Mouse (Mus musculus): ENCODE results near the gene Slc7a8.

Slc7a8 gene

GRCm38 (mm10) chr14:54781610-54782365 is at the start of gene Slc7a8:
TSS of gene Slc7a8 (minus strand) at chr14:54781946.
- peak; percentile 75 for DNase-seq (ENCODE audit: low spot score)

- DNase-seq (ENCODE audit: low spot score): no peak
These were observed 42.0 kb upstream of the Slc7a8 start for GRCm38 (mm10) chr14:54823716-54824115.

GRCm38 (mm10) chr14:54822301-54822700 is 40.6 kb upstream of the Slc7a8 start:
- DNase-seq (ENCODE audit: low spot score): no peak

GRCm38 (mm10) chr14:54817791-54818190 is 36.0 kb upstream of the Slc7a8 start:
- peak; percentile 52 for DNase-seq (ENCODE audit: low spot score)

- DNase-seq (ENCODE audit: low spot score): no peak
These were observed 34.0 kb upstream of the Slc7a8 start for GRCm38 (mm10) chr14:54815737-54816136.

- no peak for DNase-seq (ENCODE audit: low spot score)
These were observed 32.2 kb upstream of the Slc7a8 start, which contains the start of gene Rnf212b for GRCm38 (mm10) chr14:54813991-54814390. TSS of gene Rnf212b (plus strand) at chr14:54814141.

GRCm38 (mm10) chr14:54809668-54810033 is 27.9 kb upstream of the Slc7a8 start:
- no peak for DNase-seq (ENCODE audit: low spot score)

GRCm38 (mm10) chr14:54808718-54809667 is 27.2 kb upstream of the Slc7a8 start:
- DNase-seq (ENCODE audit: low spot score): no peak

- DNase-seq (ENCODE audit: low spot score): no peak
These were observed 24.4 kb upstream of the Slc7a8 start for GRCm38 (mm10) chr14:54806124-54806523.

GRCm38 (mm10) chr14:54802428-54802827 is 20.7 kb upstream of the Slc7a8 start:
- no peak for DNase-seq (ENCODE audit: low spot score)

- no peak for DNase-seq (ENCODE audit: low spot score)
These were observed 17.9 kb upstream of the Slc7a8 start for GRCm38 (mm10) chr14:54799686-54800085.

- DNase-seq (ENCODE audit: low spot score): no peak
These were observed 15.0 kb upstream of the Slc7a8 start for GRCm38 (mm10) chr14:54796760-54797159.

GRCm38 (mm10) chr14:54795901-54796300 is 14.2 kb upstream of the Slc7a8 start:
- no peak for DNase-seq (ENCODE audit: low spot score)

GRCm38 (mm10) chr14:54793894-54794830 is 12.4 kb upstream of the Slc7a8 start:
- no peak for DNase-seq (ENCODE audit: low spot score)

- no peak for DNase-seq (ENCODE audit: low spot score)
These were observed 11.6 kb upstream of the Slc7a8 start for GRCm38 (mm10) chr14:54793351-54793750.

GRCm38 (mm10) chr14:54792166-54792565 is 10.4 kb upstream of the Slc7a8 start:
- no peak for DNase-seq (ENCODE audit: low spot score)

GRCm38 (mm10) chr14:54788231-54788630 is 6.5 kb upstream of the Slc7a8 start:
- no peak for DNase-seq (ENCODE audit: low spot score)

- peak; percentile 13 for DNase-seq (ENCODE audit: low spot score)
These were observed 5.5 kb upstream of the Slc7a8 start for GRCm38 (mm10) chr14:54787226-54787625.

GRCm38 (mm10) chr14:54786489-54786888 is 4.7 kb upstream of the Slc7a8 start:
- no peak for DNase-seq (ENCODE audit: low spot score)

- peak; percentile 77 for DNase-seq (ENCODE audit: low spot score)
These were observed 4.2 kb upstream of the Slc7a8 start for GRCm38 (mm10) chr14:54785898-54786297.

GRCm38 (mm10) chr14:54782971-54783370 is 1.2 kb upstream of the Slc7a8 start:
- no peak for DNase-seq (ENCODE audit: low spot score)
